Mouse (Mus musculus) limb, embryonic 12.5 days (tissue): ENCODE measurements around the gene St8sia4. TPM values are rescaled to one million over a fixed set of nuclear protein-coding genes. Genes with fewer than 3 reads are reported as not detected.

Experiments used
- ATAC-seq: fragments of 200-750 bp; cut with Nextera tagmentation; 2 replicates; pipeline ENCODE4 v1.8.0; 2017; ENCODE audit warnings: low read depth, moderate TSS enrichment; ENCODE audit not compliant: insufficient number of reproducible peaks, insufficient read depth, low FRiP score, low TSS enrichment
- H3K27ac ChIP-seq: fragments of 300-500 bp; sonication (generic); 2 replicates; pipeline ENCODE4 v1.5.1; 2016; ENCODE audit warnings: mild to moderate bottlenecking, moderate library complexity
- H3K27me3 ChIP-seq: fragments of 300-500 bp; sonication (generic); 2 replicates; pipeline ENCODE4 v1.6.1; 2016; ENCODE audit warnings: mild to moderate bottlenecking, moderate library complexity
- H3K36me3 ChIP-seq: fragments of 300-500 bp; sonication (generic); 2 replicates; pipeline ENCODE4 v1.6.1; 2016; ENCODE audit warnings: mild to moderate bottlenecking, moderate library complexity
- H3K4me1 ChIP-seq: fragments of 300-500 bp; sonication (generic); replicated peaks from 2 replicates; pipeline ENCODE4 v1.6.1; 2016
- H3K4me2 ChIP-seq: fragments of 300-500 bp; sonication (generic); 2 replicates; pipeline ENCODE4 v1.6.1; 2016; ENCODE audit warnings: mild to moderate bottlenecking, moderate library complexity
- H3K4me3 ChIP-seq: fragments of 300-500 bp; sonication (generic); replicated peaks from 2 replicates; pipeline ENCODE4 v1.5.1; 2016; ENCODE audit warnings: mild to moderate bottlenecking
- H3K9ac ChIP-seq: fragments of 300-500 bp; sonication (generic); replicated peaks from 2 replicates; pipeline ENCODE4 v1.6.1; 2016; ENCODE audit warnings: mild to moderate bottlenecking, moderate library complexity
- H3K9me3 ChIP-seq: fragments of 300-500 bp; sonication (generic); 2 replicates; pipeline ENCODE4 v1.6.1; 2016; ENCODE audit warnings: mild to moderate bottlenecking, moderate library complexity
- WGBS: fragments of 180-500 bp; shearing (Covaris S2); methylation state at CpG from one replicate; pipeline ENCODE4 v1.1.7; 2016; 5-methylcytosine and 5-hydroxymethylcytosine counted together
- polyA plus RNA-seq: library from polyadenylated mRNA; unstranded; fragments of >200 nt; fragmentation: Nextera tagmentation; extraction: Ambion mirVana; gene quantifications from 2 replicates; pipeline ENCODE4 v1.2.1, GENCODE M21; 2016

Gene St8sia4
- 3.7 and 3.8 TPM in 2 replicates for polyA plus RNA-seq

GRCm38 (mm10) chr1:95667435-95668252 lies at the start of gene St8sia4:
Gene St8sia4 (minus strand): TSS chr1:95667571.
- H3K36me3 ChIP-seq = no peaks in the 10 kb centered on the region
- peak within 1 kb of the TSS; percentile 52 for H3K9ac ChIP-seq
- H3K9me3 ChIP-seq = no peaks in the 10 kb centered on the region
- H3K27ac ChIP-seq = no peak within 1 kb of the TSS
- under 1% methylated on average over 52 of the region's 52 CpGs for WGBS
- peak within 1 kb of the TSS; percentile 53 for H3K4me3 ChIP-seq
- ATAC-seq = peak; percentile 98
- peaks cover 18% of the 10 kb centered on the region; the same call in 1 of the 2 replicates for H3K4me1 ChIP-seq
- H3K4me2 ChIP-seq = peak within 1 kb of the TSS; percentile 91
- peaks cover 34% of the 10 kb centered on the region for H3K27me3 ChIP-seq

- ATAC-seq = no peak
- H3K4me2 ChIP-seq = no peak overlapping the region
- no peak overlapping the region for H3K27ac ChIP-seq
- H3K36me3 ChIP-seq = no peaks in the 10 kb centered on the region
- H3K9ac ChIP-seq = no peak overlapping the region
- H3K4me1 ChIP-seq = no peaks in the 10 kb centered on the region
- H3K9me3 ChIP-seq = no peaks in the 10 kb centered on the region
- no peak overlapping the region for H3K4me3 ChIP-seq
- 67% methylated on average over 3 of the region's 3 CpGs for WGBS
- no peaks in the 10 kb centered on the region for H3K27me3 ChIP-seq
These were observed 41.8 kb upstream of the St8sia4 start for GRCm38 (mm10) chr1:95709181-95709580.

GRCm38 (mm10) chr1:95699903-95700302 lies 32.5 kb upstream of the St8sia4 start:
- H3K9me3 ChIP-seq = no peaks in the 10 kb centered on the region
- H3K36me3 ChIP-seq = no peaks in the 10 kb centered on the region
- ATAC-seq = no peak
- no peaks in the 10 kb centered on the region for H3K27me3 ChIP-seq
- H3K9ac ChIP-seq = no peak overlapping the region
- no peak overlapping the region for H3K4me3 ChIP-seq
- H3K4me2 ChIP-seq = no peak overlapping the region
- H3K27ac ChIP-seq = no peak overlapping the region
- no peaks in the 10 kb centered on the region for H3K4me1 ChIP-seq

GRCm38 (mm10) chr1:95674052-95674451 lies 6.7 kb upstream of the St8sia4 start:
- no peak for ATAC-seq
- Histone ChIP-seq H3K9ac (no peak overlapping the region), H3K36me3 (no peaks in the 10 kb centered on the region), H3K4me2 (no peak overlapping the region), H3K9me3 (no peaks in the 10 kb centered on the region), H3K4me1 (no peaks in the 10 kb centered on the region), H3K27me3 (no peaks in the 10 kb centered on the region), H3K27ac (no peak overlapping the region), H3K4me3 (no peak overlapping the region)
- 74% methylated on average over 3 of the region's 3 CpGs for WGBS

- Histone ChIP-seq H3K4me3 (peak overlapping the region; percentile 53), H3K4me2 (peak overlapping the region; percentile 91), H3K27me3 (peaks cover 34% of the 10 kb centered on the region), H3K9ac (peak overlapping the region; percentile 52; the same call in 1 of the 2 replicates), H3K9me3 (no peaks in the 10 kb centered on the region), H3K36me3 (no peaks in the 10 kb centered on the region), H3K27ac (no peak overlapping the region), H3K4me1 (peaks cover 18% of the 10 kb centered on the region; the same call in 1 of the 2 replicates)
- ATAC-seq = no peak
- WGBS = 11% methylated on average over 6 of the region's 6 CpGs
These were observed 958 bp upstream of the St8sia4 start for GRCm38 (mm10) chr1:95668253-95668805.

- H3K9me3 ChIP-seq = no peaks in the 10 kb centered on the region
- H3K4me3 ChIP-seq = peak overlapping the region; percentile 53
- H3K27me3 ChIP-seq = peaks cover 34% of the 10 kb centered on the region
- H3K4me1 ChIP-seq = peaks cover 18% of the 10 kb centered on the region; the same call in 1 of the 2 replicates
- ATAC-seq = peak; percentile 7; the same call in 1 of the 2 replicates
- peak overlapping the region; percentile 91 for H3K4me2 ChIP-seq
- H3K27ac ChIP-seq = no peak overlapping the region
- peak overlapping the region; percentile 52 for H3K9ac ChIP-seq
- 2% methylated on average over 14 of the region's 14 CpGs for WGBS
- no peaks in the 10 kb centered on the region for H3K36me3 ChIP-seq
These were observed 640 bp downstream of the St8sia4 start for GRCm38 (mm10) chr1:95666541-95667320.

- no peaks in the 10 kb centered on the region for H3K9me3 ChIP-seq
- no peak for ATAC-seq
- H3K27me3 ChIP-seq = peaks cover 34% of the 10 kb centered on the region
- peak overlapping the region; percentile 91 for H3K4me2 ChIP-seq
- H3K36me3 ChIP-seq = no peaks in the 10 kb centered on the region
- 2% methylated on average over 17 of the region's 17 CpGs for WGBS
- H3K4me3 ChIP-seq = peak overlapping the region; percentile 53
- H3K9ac ChIP-seq = no peak overlapping the region; the same call in 1 of the 2 replicates
- H3K27ac ChIP-seq = no peak overlapping the region
- peaks cover 18% of the 10 kb centered on the region; the same call in 1 of the 2 replicates for H3K4me1 ChIP-seq
These were observed 1.4 kb downstream of the St8sia4 start for GRCm38 (mm10) chr1:95665951-95666484.

- Histone ChIP-seq H3K36me3 (no peaks in the 10 kb centered on the region), H3K27ac (no peak overlapping the region), H3K9me3 (no peaks in the 10 kb centered on the region), H3K4me1 (peaks cover 18% of the 10 kb centered on the region; the same call in 1 of the 2 replicates), H3K4me2 (peak overlapping the region; percentile 91), H3K9ac (no peak overlapping the region), H3K4me3 (peak overlapping the region; percentile 53), H3K27me3 (peaks cover 34% of the 10 kb centered on the region)
- ATAC-seq = no peak
- 17% methylated on average over 21 of the region's 22 CpGs for WGBS
These were observed 2.2 kb downstream of the St8sia4 start for GRCm38 (mm10) chr1:95664969-95665702.

GRCm38 (mm10) chr1:95664321-95664825 lies 3.0 kb downstream of the St8sia4 start:
- Histone ChIP-seq H3K4me2 (peak overlapping the region; percentile 91; the same call in 1 of the 2 replicates), H3K4me3 (no peak overlapping the region), H3K27ac (no peak overlapping the region), H3K36me3 (no peaks in the 10 kb centered on the region), H3K4me1 (peaks cover 18% of the 10 kb centered on the region; the same call in 1 of the 2 replicates), H3K27me3 (peaks cover 34% of the 10 kb centered on the region), H3K9me3 (no peaks in the 10 kb centered on the region), H3K9ac (no peak overlapping the region)
- WGBS = 26% methylated on average over 4 of the region's 4 CpGs
- no peak for ATAC-seq

GRCm38 (mm10) chr1:95657051-95657668 lies 10.2 kb downstream of the St8sia4 start:
- Histone ChIP-seq H3K4me3 (no peak overlapping the region), H3K27me3 (no peaks in the 10 kb centered on the region), H3K4me1 (no peaks in the 10 kb centered on the region), H3K36me3 (no peaks in the 10 kb centered on the region), H3K9ac (no peak overlapping the region), H3K9me3 (no peaks in the 10 kb centered on the region), H3K27ac (no peak overlapping the region), H3K4me2 (no peak overlapping the region)
- no peak for ATAC-seq
- WGBS = 77% methylated on average over 5 of the region's 5 CpGs
